Mouse (Mus musculus) right cerebral cortex, adult 18-20 months (tissue): ENCODE measurements around the gene Eif3d.

Source experiments
- DNase-seq: peaks from one replicate; pipeline ENCODE4 v3.0.0; 2022; ENCODE audit warnings: mixed read lengths

The Eif3d gene

GRCm38 (mm10) chr15:77952921-77953320 is 17.7 kb downstream of the Eif3d start:
- DNase-seq, result no peak

DNA sequence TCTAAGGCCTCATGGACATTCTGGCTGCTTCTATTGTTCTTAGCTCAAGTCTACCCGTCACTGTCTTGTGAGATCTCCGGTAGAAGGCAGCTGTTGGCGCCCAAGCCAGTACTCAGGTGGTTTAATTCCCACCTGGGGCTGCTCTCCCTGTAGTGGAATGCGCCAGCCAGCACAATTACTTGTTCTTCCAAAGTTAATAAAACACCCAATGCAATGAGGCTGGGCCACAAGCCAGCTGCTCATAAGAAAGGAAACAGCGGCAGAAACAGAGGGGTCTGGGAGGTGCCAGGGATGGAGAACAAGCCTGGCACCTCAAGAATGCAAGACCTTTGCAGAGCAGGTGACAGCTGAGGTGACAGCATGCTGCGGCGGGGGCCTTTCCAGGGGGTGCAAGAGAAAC is 21.6 kb downstream of the Eif3d start:
- no peak for DNase-seq

- DNase-seq, result no peak
Measured at GRCm38 (mm10) chr15:77945711-77946110, 24.9 kb downstream of the Eif3d start.

DNA sequence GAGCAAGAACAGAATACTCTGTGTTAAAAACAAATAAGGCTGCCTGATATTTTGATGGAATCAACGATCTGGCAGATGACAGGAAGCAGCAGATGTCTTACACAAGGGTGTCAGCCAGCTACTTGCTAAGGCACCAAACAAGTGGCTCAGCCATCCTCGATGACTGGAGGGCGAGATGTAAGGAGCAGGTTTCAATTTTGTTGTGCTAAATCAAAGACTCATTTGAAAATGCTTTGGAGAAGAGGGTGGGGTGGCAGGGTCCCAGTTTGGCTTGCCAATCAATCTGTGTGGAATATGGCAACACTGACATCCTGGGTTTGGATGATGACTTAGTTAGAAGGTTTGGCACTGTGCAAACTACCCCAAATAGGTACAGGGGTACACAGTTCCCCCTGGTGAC is 29.1 kb downstream of the Eif3d start:
- no peak for DNase-seq

GRCm38 (mm10) chr15:77938516-77938915 is 32.1 kb downstream of the Eif3d start:
- DNase-seq, result no peak

- DNase-seq, result peak; percentile 52
Measured at GRCm38 (mm10) chr15:77935673-77936375, 34.8 kb downstream of the Eif3d start.

DNA sequence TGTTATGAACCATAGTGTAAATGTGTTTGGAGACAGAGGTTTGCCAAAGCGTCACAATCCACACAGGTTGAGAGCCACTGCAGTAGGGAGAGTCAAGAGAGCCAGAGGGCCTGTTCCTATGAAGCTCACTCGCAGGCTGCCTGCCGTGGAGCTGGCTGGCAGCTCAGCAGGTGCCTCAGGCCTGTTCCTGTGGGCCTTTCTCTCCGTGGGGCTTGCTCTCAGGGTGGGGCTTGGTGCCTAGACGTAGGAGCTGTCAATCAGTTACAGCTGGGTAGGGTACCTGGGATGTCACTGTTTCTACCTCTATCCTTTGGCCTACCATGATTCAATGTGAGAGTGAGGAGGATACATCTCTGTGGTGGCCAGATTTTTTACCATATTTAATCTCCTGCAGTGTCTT is 35.6 kb downstream of the Eif3d start:
- no peak for DNase-seq

- DNase-seq, result no peak
Measured at GRCm38 (mm10) chr15:77934326-77934725, 36.3 kb downstream of the Eif3d start.

GRCm38 (mm10) chr15:77933770-77934169 is 36.8 kb downstream of the Eif3d start:
- DNase-seq, result peak; percentile 97

DNA sequence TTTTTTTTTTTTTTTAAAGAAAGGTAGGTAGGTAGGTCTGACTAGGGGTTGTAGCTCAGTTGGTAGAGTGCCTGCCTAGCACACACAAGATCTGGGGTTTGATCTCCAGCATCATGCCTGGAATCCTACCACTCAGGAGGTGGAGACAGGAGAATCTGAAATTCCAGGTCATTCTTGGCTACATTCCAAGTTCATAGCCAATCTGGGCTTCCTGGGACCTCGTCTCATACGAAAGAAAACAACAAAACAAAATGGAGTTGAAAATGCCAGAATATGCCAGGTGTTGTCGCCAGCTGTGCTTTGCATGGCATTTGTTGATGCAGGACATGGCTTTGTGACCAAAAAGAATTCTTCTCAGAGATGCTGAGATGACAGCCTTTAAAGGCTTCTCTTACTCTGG is 37.4 kb downstream of the Eif3d start:
- no peak for DNase-seq

- no peak for DNase-seq
Measured at GRCm38 (mm10) chr15:77931689-77932016, 39.0 kb downstream of the Eif3d start.

DNA sequence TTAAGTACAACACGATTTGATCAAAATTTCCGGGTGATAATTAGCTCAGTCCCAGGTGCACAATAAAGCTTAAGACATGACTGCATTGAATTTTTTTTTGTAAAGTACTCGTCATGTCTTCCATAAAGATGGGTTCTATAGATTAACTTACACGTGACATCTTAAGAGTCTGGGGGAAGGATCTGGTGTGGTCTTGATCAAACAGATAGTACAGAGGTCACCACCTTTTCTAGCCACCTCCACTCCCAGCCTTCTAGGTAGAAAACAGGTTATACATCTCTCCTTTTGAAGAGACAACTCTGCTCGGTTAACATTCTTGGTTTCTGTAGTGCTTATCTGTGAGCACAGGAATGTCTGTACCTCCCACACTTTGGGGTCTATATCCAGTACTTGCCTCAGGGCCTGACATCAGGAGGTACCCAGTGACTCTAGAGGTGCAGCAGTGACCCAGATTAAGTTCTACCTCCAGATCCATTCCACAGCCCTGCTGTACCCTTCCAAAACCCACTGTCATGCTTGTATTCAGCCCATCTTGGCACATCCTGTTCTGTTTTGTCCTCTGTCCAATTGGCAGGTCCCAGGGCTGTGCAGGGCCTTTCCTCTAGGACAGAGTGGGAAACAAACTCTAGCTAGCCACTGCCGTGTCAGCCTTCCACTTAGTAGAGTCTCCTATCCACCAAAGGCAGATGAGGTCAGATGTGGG is 39.5 kb downstream of the Eif3d start:
- no peak for DNase-seq

GRCm38 (mm10) chr15:77929804-77930203 is 40.8 kb downstream of the Eif3d start:
- DNase-seq, result no peak

GRCm38 (mm10) chr15:77928673-77929331 is 41.8 kb downstream of the Eif3d start, which contains the start of gene Txn2:
Gene Txn2, minus strand, starts transcription at chr15:77929006.
- DNase-seq, result peak; percentile 99

- DNase-seq, result no peak
Measured at GRCm38 (mm10) chr15:77928091-77928490, 42.5 kb downstream of the Eif3d start.

DNA sequence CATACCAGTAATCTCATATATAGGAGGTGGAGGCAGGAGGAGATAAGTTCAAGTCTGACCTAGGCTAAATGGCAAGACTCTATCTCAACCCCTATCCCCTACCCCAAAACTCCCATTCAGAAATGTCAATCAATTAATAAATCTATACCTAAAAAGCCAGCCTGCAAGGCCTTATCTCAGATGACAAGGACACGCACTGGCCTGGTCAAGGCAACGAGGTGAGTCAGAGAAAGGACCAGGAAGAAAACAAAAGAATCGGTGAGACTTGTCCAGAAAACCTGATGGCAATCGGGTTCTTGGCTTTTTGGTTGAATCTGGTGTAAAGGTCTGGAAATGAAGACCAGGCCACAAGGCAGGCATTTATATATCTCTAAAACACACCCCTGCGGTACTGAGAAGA is 43.7 kb downstream of the Eif3d start:
- no peak for DNase-seq

DNA sequence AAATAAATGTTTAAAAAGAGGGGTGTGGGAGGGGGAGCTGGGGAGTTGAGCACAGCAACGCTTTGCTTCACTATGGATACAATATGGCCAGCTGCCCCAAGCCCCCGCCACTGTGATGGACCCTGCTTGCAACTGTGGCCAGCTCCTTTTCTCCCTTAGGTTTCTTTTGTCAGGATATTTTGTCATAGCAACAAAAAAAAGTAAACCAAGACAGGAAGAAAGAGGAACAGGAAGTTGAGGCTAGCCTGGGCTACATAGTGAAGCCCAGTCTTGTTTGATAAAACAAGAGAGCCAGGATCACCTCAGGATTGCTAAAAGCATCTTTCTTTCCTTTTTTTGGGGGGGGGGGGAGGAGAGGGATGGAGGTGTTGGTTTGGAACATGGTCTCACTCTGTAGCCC is 45.4 kb downstream of the Eif3d start:
- DNase-seq, result no peak

DNA sequence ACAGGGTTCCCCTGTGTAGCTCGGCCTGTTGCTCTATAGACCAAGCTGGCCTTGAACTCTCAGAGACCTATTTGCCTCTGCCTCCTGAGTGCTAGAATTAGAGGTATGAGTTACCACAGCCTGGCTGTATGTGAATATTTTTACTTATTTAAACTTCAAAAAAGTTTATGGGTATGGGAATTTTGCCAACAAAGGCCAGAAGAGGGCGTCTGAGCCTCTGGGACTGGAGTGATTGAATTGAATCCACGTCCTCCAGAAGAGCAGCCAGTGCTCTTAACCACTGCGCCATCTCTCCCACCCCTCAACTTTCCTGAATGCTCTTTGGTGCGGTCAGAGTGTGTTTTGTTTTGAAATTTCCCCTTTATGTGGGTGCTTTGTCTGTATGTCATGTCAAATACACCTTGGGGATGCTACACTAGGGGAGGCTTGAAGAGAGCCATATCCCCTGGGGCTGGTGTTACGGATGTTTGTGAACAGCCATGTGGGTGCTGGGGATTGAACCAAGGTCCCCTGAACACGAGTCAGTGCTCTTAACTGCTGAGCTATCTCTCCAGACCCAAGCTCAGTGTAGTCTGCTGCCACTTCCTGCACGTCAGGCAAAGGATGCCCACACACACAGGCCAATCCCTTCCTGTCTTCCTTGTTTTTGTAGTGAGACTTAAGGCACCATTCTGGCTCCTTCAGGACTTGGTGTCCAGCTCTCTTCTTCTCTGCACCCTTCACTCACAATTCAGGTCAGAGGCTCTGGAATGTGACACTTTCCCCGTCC is 47.2 kb downstream of the Eif3d start:
- no peak for DNase-seq

- no peak for DNase-seq
Measured at GRCm38 (mm10) chr15:77922710-77923109, 47.9 kb downstream of the Eif3d start.

DNA sequence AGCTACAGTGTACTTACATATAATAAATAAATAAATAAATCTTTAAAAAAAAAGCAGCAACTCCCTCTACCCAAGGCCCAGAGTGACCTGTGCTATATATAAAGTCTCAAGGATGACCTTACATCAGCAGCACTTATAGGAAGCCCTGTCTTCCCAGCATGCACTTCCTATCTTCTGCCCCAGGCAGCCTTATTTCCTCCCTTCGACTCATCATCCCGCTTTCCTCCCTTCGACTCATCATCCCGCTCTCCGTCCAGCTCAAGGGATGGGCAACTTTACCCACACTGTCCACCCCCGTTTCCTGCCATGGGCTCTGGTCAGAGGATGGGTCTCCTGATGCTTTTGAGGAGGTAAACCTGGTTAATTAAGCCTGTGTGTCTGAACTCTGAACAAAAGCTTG is 49.0 kb downstream of the Eif3d start:
- DNase-seq, result no peak

- DNase-seq, result no peak
Measured at GRCm38 (mm10) chr15:77920511-77921462, 49.8 kb downstream of the Eif3d start.

- DNase-seq, result no peak
Measured at GRCm38 (mm10) chr15:77919441-77919840, 51.2 kb downstream of the Eif3d start.
